Mouse (Mus musculus): Measurements from ENCODE around the gene Ptprc. TPM values are rescaled to one million over a fixed set of nuclear protein-coding genes. Genes with fewer than 3 reads are reported as not detected.

Ptprc gene
- polyA plus RNA-seq, 1 experiment, result not detected

DNA sequence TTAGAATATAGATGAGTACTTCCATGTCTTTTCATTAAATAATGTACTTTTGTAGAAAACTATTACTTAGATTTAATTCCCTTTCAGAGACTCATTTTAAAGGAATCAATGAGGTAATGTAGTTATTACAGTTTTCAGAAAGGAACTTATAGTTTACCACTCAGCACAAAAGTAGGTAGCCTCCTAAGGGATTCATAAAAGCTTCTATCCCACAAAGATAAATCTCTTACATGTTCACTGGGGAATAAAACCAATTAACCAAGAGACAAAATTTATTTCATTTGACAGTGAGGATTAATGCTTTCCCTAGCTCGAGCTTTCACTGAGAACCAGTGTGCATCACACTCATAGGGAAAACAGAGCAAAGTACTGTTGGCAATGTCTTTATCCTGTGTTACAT is 82.3 kb downstream of the Ptprc start:
- Histone ChIP-seq H3K36me3 (ENCODE audit: control insufficient read depth, insufficient read depth) (no peaks in the 10 kb centered on the region), H3K79me3 (ENCODE audit: low read depth) (no peaks in the 10 kb centered on the region), H3ac (ENCODE audit: control insufficient read depth, insufficient read length, low read depth) (no peak overlapping the region), H3K4me3 (ENCODE audit: insufficient read depth, poor library complexity, severe bottlenecking) (no peak overlapping the region), H3K79me2 (ENCODE audit: control insufficient read depth, insufficient read depth) (no peaks in the 10 kb centered on the region), H3K27me3 (ENCODE audit: control insufficient read depth, insufficient read depth, insufficient read length) (no peaks in the 10 kb centered on the region)
- TF ChIP-seq CEBPB (IDR thresholded peaks at IDR 0.05; ENCODE audit: low read depth), result no peak

DNA sequence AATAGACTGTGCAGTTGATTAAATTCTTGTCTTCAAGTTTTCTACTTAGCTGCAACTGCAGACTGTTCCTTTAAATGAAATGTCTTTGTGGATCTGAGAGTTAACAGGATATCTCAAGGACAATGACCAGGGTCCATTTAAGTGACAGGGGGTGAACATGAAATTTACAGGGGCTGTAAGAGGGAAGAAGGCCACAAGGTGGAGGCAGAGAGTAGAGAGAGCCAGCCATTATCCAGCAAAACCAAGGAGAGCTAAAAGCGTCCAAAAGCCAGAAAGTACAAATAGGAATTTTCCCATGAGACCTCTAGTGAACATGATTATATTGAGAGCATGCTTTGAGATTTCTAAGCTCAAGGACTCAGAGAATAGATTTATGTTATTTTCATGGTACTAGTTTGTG is 89.7 kb downstream of the Ptprc start:
- H3K79me3 ChIP-seq (ENCODE audit: low read depth), result no peaks in the 10 kb centered on the region
- TF ChIP-seq MYOG (IDR thresholded peaks at IDR 0.05; ENCODE audit: control insufficient read depth, extremely low read depth, insufficient read length) (no peak), USF1 (IDR thresholded peaks at IDR 0.05; ENCODE audit: low read depth) (no peak), FOSL1 (IDR thresholded peaks at IDR 0.05; ENCODE audit: insufficient read depth, low read length, poor library complexity, severe bottlenecking) (no peak), CEBPB (IDR thresholded peaks at IDR 0.05; ENCODE audit: low read depth) (no peak), CTCF (IDR thresholded peaks at IDR 0.05; ENCODE audit: control insufficient read depth, insufficient read depth, insufficient read length) (no peak)

DNA sequence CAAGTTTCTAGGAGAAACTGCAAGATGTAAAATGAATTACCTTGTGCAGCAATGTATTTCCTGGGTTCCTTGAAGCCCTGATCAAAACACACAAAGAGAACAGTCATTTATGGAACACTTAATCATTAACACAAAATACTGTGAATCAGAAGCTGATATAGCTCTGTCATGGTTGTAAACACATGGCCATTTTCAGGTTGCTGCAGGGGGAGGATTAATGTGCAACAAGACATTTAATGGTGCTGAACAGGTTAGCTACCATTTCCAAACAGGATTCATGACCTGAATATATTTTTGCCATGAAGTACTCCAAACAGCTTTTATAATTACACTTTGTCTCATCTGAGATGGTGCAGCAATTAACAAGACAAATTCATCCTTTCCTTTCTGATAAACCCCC is 91.8 kb downstream of the Ptprc start:
- H3K79me3 ChIP-seq (ENCODE audit: low read depth), result no peaks in the 10 kb centered on the region
- no peak overlapping the region for H3ac ChIP-seq (ENCODE audit: control insufficient read depth, insufficient read length, low read depth)
- TF ChIP-seq CTCF (IDR thresholded peaks at IDR 0.05; ENCODE audit: control insufficient read depth, insufficient read depth, insufficient read length), result no peak
- TF ChIP-seq CEBPB (IDR thresholded peaks at IDR 0.05; ENCODE audit: low read depth), result no peak
- no peak for TF ChIP-seq MYOG (IDR thresholded peaks at IDR 0.05; ENCODE audit: control insufficient read depth, extremely low read depth, insufficient read length)
- TF ChIP-seq USF1 (IDR thresholded peaks at IDR 0.05; ENCODE audit: low read depth), result no peak
- no peak for TF ChIP-seq FOSL1 (IDR thresholded peaks at IDR 0.05; ENCODE audit: insufficient read depth, low read length, poor library complexity, severe bottlenecking)
- no peak for TF ChIP-seq MYOD1 (IDR thresholded peaks at IDR 0.05; ENCODE audit: control insufficient read depth, insufficient read length, low read depth)
- TF ChIP-seq MAX (IDR thresholded peaks at IDR 0.05), result no peak

More for the DNA sequence above, 89.7 kb downstream of the Ptprc start:
- H3ac ChIP-seq (ENCODE audit: control insufficient read depth, insufficient read length, low read depth), result no peak overlapping the region
- no peaks in the 10 kb centered on the region for H3K36me3 ChIP-seq (ENCODE audit: control insufficient read depth, insufficient read depth)
- H3K4me3 ChIP-seq (ENCODE audit: insufficient read depth, poor library complexity, severe bottlenecking), result no peak overlapping the region
- H3K79me2 ChIP-seq (ENCODE audit: control insufficient read depth, insufficient read depth), result no peaks in the 10 kb centered on the region
- no peaks in the 10 kb centered on the region for H3K27me3 ChIP-seq (ENCODE audit: control insufficient read depth, insufficient read depth, insufficient read length)

DNA sequence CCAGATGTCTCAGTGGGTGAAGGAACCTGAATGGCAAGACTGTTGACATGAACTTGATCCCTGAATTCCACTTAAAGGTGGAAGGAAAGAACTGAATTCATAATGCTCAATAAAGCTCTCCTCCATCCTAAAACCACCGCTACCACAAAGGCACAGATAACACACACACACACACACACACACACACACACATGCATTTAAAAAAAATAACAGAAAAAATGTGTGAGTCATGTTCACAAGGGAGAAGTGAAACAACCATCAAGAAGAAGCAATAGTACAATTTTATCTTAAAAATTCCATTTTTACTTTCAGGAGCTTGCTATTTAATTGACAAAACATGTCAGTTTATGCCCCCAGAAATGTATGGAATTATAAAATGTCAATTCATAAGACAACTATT is 95.2 kb downstream of the Ptprc start:
- TF ChIP-seq USF1 (IDR thresholded peaks at IDR 0.05; ENCODE audit: low read depth) (no peak), MAX (IDR thresholded peaks at IDR 0.05) (no peak), MYOG (IDR thresholded peaks at IDR 0.05; ENCODE audit: control insufficient read depth, extremely low read depth, insufficient read length) (no peak), FOSL1 (IDR thresholded peaks at IDR 0.05; ENCODE audit: insufficient read depth, low read length, poor library complexity, severe bottlenecking) (no peak), MYOD1 (IDR thresholded peaks at IDR 0.05; ENCODE audit: control insufficient read depth, insufficient read length, low read depth) (no peak), CTCF (IDR thresholded peaks at IDR 0.05; ENCODE audit: control insufficient read depth, insufficient read depth, insufficient read length) (no peak), CEBPB (IDR thresholded peaks at IDR 0.05; ENCODE audit: low read depth) (no peak)
- Histone ChIP-seq H3K79me2 (ENCODE audit: control insufficient read depth, insufficient read depth) (no peaks in the 10 kb centered on the region), H3ac (ENCODE audit: control insufficient read depth, insufficient read length, low read depth) (no peak overlapping the region), H3K79me3 (ENCODE audit: low read depth) (no peaks in the 10 kb centered on the region), H3K27me3 (ENCODE audit: control insufficient read depth, insufficient read depth, insufficient read length) (no peaks in the 10 kb centered on the region), H3K36me3 (ENCODE audit: control insufficient read depth, insufficient read depth) (no peaks in the 10 kb centered on the region), H3K4me3 (ENCODE audit: insufficient read depth, poor library complexity, severe bottlenecking) (no peak overlapping the region)

More for the DNA sequence above, 91.8 kb downstream of the Ptprc start:
- no peaks in the 10 kb centered on the region for H3K36me3 ChIP-seq (ENCODE audit: control insufficient read depth, insufficient read depth)
- no peak overlapping the region for H3K4me3 ChIP-seq (ENCODE audit: insufficient read depth, poor library complexity, severe bottlenecking)
- H3K27me3 ChIP-seq (ENCODE audit: control insufficient read depth, insufficient read depth, insufficient read length), result no peaks in the 10 kb centered on the region
- no peaks in the 10 kb centered on the region for H3K79me2 ChIP-seq (ENCODE audit: control insufficient read depth, insufficient read depth)

DNA sequence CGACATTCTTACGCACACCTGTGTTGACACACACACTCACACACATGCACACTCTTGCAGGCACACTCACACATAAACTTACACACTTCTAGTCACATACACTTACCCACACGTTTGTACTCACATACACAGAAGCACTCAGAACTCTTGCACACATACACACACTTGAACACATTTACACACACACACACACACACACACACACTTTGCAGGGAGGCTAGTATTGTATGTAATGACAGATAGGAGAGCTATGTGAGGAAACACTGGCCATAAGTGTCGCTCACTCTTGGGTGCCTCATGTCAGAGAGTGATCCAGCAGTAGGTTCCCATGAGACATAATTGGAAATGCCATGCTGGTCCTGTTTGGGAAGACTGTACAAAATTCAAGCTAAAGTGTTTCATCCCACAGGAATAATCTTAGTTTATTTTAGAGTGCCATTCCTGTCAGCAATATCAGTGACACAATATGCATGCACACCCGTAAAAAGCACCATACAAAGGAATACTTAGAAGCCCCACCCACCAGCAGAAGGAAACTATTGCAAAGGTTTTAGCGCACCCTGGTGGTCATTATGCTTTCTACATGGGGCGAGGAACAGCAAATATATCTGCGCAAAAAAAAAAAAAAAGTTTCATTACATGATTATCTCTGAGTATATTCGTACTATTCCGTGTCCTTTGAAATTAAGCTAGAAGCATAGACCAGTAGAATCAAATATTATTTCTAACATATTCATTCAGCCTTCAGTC is 131.1 kb downstream of the Ptprc start:
- no peak overlapping the region for H3K4me3 ChIP-seq (ENCODE audit: insufficient read depth, poor library complexity, severe bottlenecking)
- no peaks in the 10 kb centered on the region for H3K36me3 ChIP-seq (ENCODE audit: control insufficient read depth, insufficient read depth)
- no peaks in the 10 kb centered on the region for H3K79me3 ChIP-seq (ENCODE audit: low read depth)
- TF ChIP-seq FOSL1 (IDR thresholded peaks at IDR 0.05; ENCODE audit: insufficient read depth, low read length, poor library complexity, severe bottlenecking) (no peak), MAX (IDR thresholded peaks at IDR 0.05) (no peak), CTCF (IDR thresholded peaks at IDR 0.05; ENCODE audit: control insufficient read depth, insufficient read depth, insufficient read length) (peak; percentile 29)
- no peak overlapping the region for H3ac ChIP-seq (ENCODE audit: control insufficient read depth, insufficient read length, low read depth)
- H3K79me2 ChIP-seq (ENCODE audit: control insufficient read depth, insufficient read depth), result no peaks in the 10 kb centered on the region
- H3K27me3 ChIP-seq (ENCODE audit: control insufficient read depth, insufficient read depth, insufficient read length), result no peaks in the 10 kb centered on the region

DNA sequence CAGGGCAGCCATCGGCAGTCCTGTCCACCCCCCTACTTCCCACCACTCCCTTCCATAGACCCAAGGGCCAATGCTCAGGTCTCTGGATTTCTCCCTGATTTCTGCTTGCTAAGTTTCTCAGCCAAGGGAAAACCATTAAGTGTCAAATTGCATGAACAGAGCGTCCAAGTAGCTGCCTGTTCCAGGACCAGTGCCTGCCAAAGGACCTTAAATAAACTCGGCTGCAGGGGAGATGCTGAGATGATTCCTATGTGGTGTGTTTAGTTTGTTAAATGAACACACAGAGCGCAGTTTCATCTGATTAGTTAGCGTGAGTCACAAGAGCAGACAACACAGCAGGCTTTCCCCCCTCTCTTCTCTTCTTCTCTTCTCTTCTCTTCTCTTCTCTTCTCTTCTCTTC is 135.0 kb downstream of the Ptprc start:
- Histone ChIP-seq H3ac (ENCODE audit: control insufficient read depth, insufficient read length, low read depth) (no peak overlapping the region), H3K27me3 (ENCODE audit: control insufficient read depth, insufficient read depth, insufficient read length) (no peaks in the 10 kb centered on the region), H3K36me3 (ENCODE audit: control insufficient read depth, insufficient read depth) (no peaks in the 10 kb centered on the region), H3K79me2 (ENCODE audit: control insufficient read depth, insufficient read depth) (no peaks in the 10 kb centered on the region), H3K4me3 (ENCODE audit: insufficient read depth, poor library complexity, severe bottlenecking) (no peak overlapping the region), H3K79me3 (ENCODE audit: low read depth) (no peaks in the 10 kb centered on the region)
- TF ChIP-seq FOSL1 (IDR thresholded peaks at IDR 0.05; ENCODE audit: insufficient read depth, low read length, poor library complexity, severe bottlenecking) (no peak), MYOG (IDR thresholded peaks at IDR 0.05; ENCODE audit: control insufficient read depth, extremely low read depth, insufficient read length) (no peak)
